In the genomic region with DNA sequence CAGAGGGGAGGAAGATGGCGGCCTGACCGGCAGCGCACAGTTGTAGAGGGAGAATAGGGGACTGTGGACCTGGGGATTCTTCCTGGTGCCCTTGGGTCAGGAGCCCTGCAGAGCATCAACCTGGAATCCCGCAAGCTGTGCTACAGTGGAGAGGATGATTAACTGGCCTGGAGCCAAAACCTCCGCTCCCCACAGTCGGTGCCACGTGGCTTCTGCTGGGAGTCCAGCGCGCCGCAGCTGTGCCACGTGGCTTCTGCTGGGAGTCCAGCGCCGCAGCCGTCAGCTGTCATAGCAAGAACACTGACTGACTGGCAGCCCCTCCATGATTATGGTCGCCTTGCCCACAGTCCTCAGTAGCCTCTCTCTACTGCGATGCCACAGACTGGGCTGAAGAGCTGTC, we compare ENCODE assay signal across 19 mouse cellular contexts.
DNase-seq lines count a peak whose midpoint lies in the region; ATAC-seq lines count a peak whose summit lies in the region.
"Had no signal": no experiment of that assay in that cellular context is flagged by ENCODE, and none has a peak within 500 bp of the region (broad histone marks: within the 10 kb centered on the region; RNA-seq: fewer than 3 reads in every experiment).

No protein-coding gene starts in this region.

- H3K4me2 ChIP-seq in hindbrain, embryonic 13.5 days: 0 out of 2 replicates have a peak overlapping the region, but pooled peaks have one; percentile 13
- no peak overlapping the region for H3K4me2 ChIP-seq in midbrain, embryonic 14.5 days (ENCODE audit: low read length)
- H3K4me2 ChIP-seq in midbrain, embryonic 15.5 days: no peak overlapping the region
- no peak overlapping the region for H3K4me2 ChIP-seq in neural tube, embryonic 14.5 days (ENCODE audit: low read depth, low read length)
- H3K4me2 ChIP-seq: embryonic facial prominence, embryonic 13.5 days; forebrain, embryonic 13.5 days; heart, embryonic 15.5 days had no signal

- H3K4me1 ChIP-seq in hindbrain, embryonic 13.5 days (replicated peaks): peaks cover 26% of the 10 kb centered on the region
- H3K4me1 ChIP-seq in hindbrain, embryonic 10.5 days (replicated peaks): peaks cover 22% of the 10 kb centered on the region
- H3K4me1 ChIP-seq in midbrain, embryonic 14.5 days (ENCODE audit: control insufficient read depth, insufficient read depth, low read length): peaks cover 5% of the 10 kb centered on the region
- peaks cover 13% of the 10 kb centered on the region; the same call in 1 of the 2 replicates for H3K4me1 ChIP-seq in midbrain, embryonic 15.5 days
- 0 out of 2 replicates have a peak, but pooled peaks cover 8% of the 10 kb centered on the region for H3K4me1 ChIP-seq in neural tube, embryonic 14.5 days (ENCODE audit: control insufficient read depth, insufficient read depth, low read length)

- H3K4me3 ChIP-seq in hindbrain, embryonic 13.5 days: no peak overlapping the region
- H3K4me3 ChIP-seq in hindbrain, embryonic 10.5 days: no peak overlapping the region
- no peak overlapping the region for H3K4me3 ChIP-seq in midbrain, embryonic 14.5 days (replicated peaks; ENCODE audit: low read depth, low read length)
- H3K4me3 ChIP-seq in midbrain, embryonic 15.5 days: no peak overlapping the region
- H3K4me3 ChIP-seq in neural tube, embryonic 14.5 days (ENCODE audit: low read depth, low read length): no peak overlapping the region
- H3K4me3 ChIP-seq: embryonic facial prominence, embryonic 13.5 days; forebrain, embryonic 13.5 days; heart, embryonic 15.5 days had no signal

- H3K9me3 ChIP-seq in hindbrain, embryonic 13.5 days: no peaks in the 10 kb centered on the region
- no peaks in the 10 kb centered on the region for H3K9me3 ChIP-seq in hindbrain, embryonic 10.5 days
- H3K9me3 ChIP-seq in midbrain, embryonic 14.5 days (ENCODE audit: control insufficient read depth, low read length): no peaks in the 10 kb centered on the region
- H3K9me3 ChIP-seq in midbrain, embryonic 15.5 days: no peaks in the 10 kb centered on the region
- no peaks in the 10 kb centered on the region for H3K9me3 ChIP-seq in neural tube, embryonic 14.5 days (ENCODE audit: control insufficient read depth, low read length)
- H3K9me3 ChIP-seq: embryonic facial prominence, embryonic 13.5 days; forebrain, embryonic 13.5 days; heart, embryonic 15.5 days had no signal

- no peaks in the 10 kb centered on the region for H3K36me3 ChIP-seq in hindbrain, embryonic 13.5 days
- H3K36me3 ChIP-seq in hindbrain, embryonic 10.5 days: no peaks in the 10 kb centered on the region
- no peaks in the 10 kb centered on the region for H3K36me3 ChIP-seq in midbrain, embryonic 14.5 days (ENCODE audit: control insufficient read depth, insufficient read depth, low read length)
- H3K36me3 ChIP-seq in midbrain, embryonic 15.5 days (replicated peaks): no peaks in the 10 kb centered on the region
- no peaks in the 10 kb centered on the region for H3K36me3 ChIP-seq in neural tube, embryonic 14.5 days (ENCODE audit: control insufficient read depth, insufficient read depth, low read length)
- H3K36me3 ChIP-seq: embryonic facial prominence, embryonic 13.5 days; heart, embryonic 15.5 days had no signal

- H3K9ac ChIP-seq in hindbrain, embryonic 13.5 days: no peak overlapping the region
- no peak overlapping the region for H3K9ac ChIP-seq in midbrain, embryonic 14.5 days (replicated peaks; ENCODE audit: low read length)
- H3K9ac ChIP-seq in midbrain, embryonic 15.5 days: no peak overlapping the region
- no peak overlapping the region for H3K9ac ChIP-seq in neural tube, embryonic 14.5 days (replicated peaks; ENCODE audit: low read depth, low read length)
- H3K9ac ChIP-seq: embryonic facial prominence, embryonic 13.5 days; forebrain, embryonic 13.5 days; heart, embryonic 15.5 days had no signal

- ATAC-seq in hindbrain, embryonic 13.5 days (ENCODE audit: low FRiP score): no peak
- ATAC-seq in midbrain, embryonic 14.5 days (ENCODE audit: low FRiP score, low TSS enrichment): no peak
- ATAC-seq in midbrain, embryonic 15.5 days (replicated peaks): no peak
- ATAC-seq in neural tube, embryonic 14.5 days (ENCODE audit: low read depth): 0 out of 2 replicates have a peak, but pooled peaks have one; percentile 24
- ATAC-seq: CD4-positive, CD25-positive, alpha-beta regulatory T cell, adult 4 months; forebrain, embryonic 13.5 days; lung, postnatal 0 days had no signal

- no peak overlapping the region for H3K27ac ChIP-seq in hindbrain, embryonic 13.5 days
- H3K27ac ChIP-seq in hindbrain, embryonic 10.5 days: no peak overlapping the region
- H3K27ac ChIP-seq in midbrain, embryonic 14.5 days (replicated peaks; ENCODE audit: low read depth, low read length): no peak overlapping the region
- no peak overlapping the region for H3K27ac ChIP-seq in midbrain, embryonic 15.5 days
- no peak overlapping the region for H3K27ac ChIP-seq in neural tube, embryonic 14.5 days (ENCODE audit: low read depth, low read length)
- H3K27ac ChIP-seq: embryonic facial prominence, embryonic 13.5 days; forebrain, embryonic 13.5 days; heart, embryonic 15.5 days; kidney, postnatal 0 days had no signal

- H3K27me3 ChIP-seq in hindbrain, embryonic 13.5 days: peaks cover 47% of the 10 kb centered on the region
- H3K27me3 ChIP-seq in hindbrain, embryonic 10.5 days (ENCODE audit: insufficient read depth, poor library complexity, severe bottlenecking): peaks cover 55% of the 10 kb centered on the region
- peaks cover 13% of the 10 kb centered on the region; the same call in 1 of the 2 replicates for H3K27me3 ChIP-seq in midbrain, embryonic 14.5 days (ENCODE audit: control insufficient read depth, insufficient read depth, low read length)
- peaks cover 26% of the 10 kb centered on the region for H3K27me3 ChIP-seq in midbrain, embryonic 15.5 days (replicated peaks)
- peaks cover 10% of the 10 kb centered on the region for H3K27me3 ChIP-seq in neural tube, embryonic 14.5 days (ENCODE audit: control insufficient read depth, insufficient read depth, low read length)

- WGBS in hindbrain, embryonic 13.5 days: 56% methylated on average over 16 of the region's 16 CpGs
- 92% methylated on average over 16 of the region's 16 CpGs for WGBS in hindbrain, embryonic 10.5 days
- WGBS in midbrain, embryonic 14.5 days: 72% methylated on average over 16 of the region's 16 CpGs
- 63% methylated on average over 16 of the region's 16 CpGs for WGBS in midbrain, embryonic 15.5 days
- 42% methylated on average over 16 of the region's 16 CpGs for WGBS in neural tube, embryonic 14.5 days

- DNase-seq in hindbrain, embryonic 10.5 days (ENCODE audit: low spot score): no peak
- DNase-seq in midbrain, embryonic 14.5 days: peak; percentile 61
- DNase-seq in ZHBTc4 (ENCODE audit: low read depth, low spot score): peak; percentile 38
- DNase-seq in lung, postnatal 10 days: no peak
- DNase-seq: adrenal gland, postnatal 36 days; cerebellum, adult 11 months; heart, postnatal 36 days; kidney, adult 2 months; right cerebral cortex, adult 18-20 months; right cerebral cortex, postnatal 4 days had no signal

Comparison
In these comparisons a context has a peak if more than half of its experiments do, and no peak if none do; other contexts are left out.
1. DNase-seq: peak in midbrain, embryonic 14.5 days (single experiment) and ZHBTc4 (single experiment); none in hindbrain, embryonic 10.5 days (single experiment) and lung, postnatal 10 days (single experiment).